Mouse (Mus musculus) limb, embryonic 12.5 days (tissue): ENCODE data around the gene Srrm4. TPM values are rescaled to one million over a fixed set of nuclear protein-coding genes. Genes with fewer than 3 reads are reported as not detected.

Experiments
- ATAC-seq: fragments of 200-750 bp; cut with Nextera tagmentation; 2 replicates; pipeline ENCODE4 v1.8.0; 2017; ENCODE audit warnings: low read depth, moderate TSS enrichment; ENCODE audit not compliant: insufficient number of reproducible peaks, insufficient read depth, low FRiP score, low TSS enrichment
- H3K27ac ChIP-seq: fragments of 300-500 bp; sonication (generic); 2 replicates; pipeline ENCODE4 v1.5.1; 2016; ENCODE audit warnings: mild to moderate bottlenecking, moderate library complexity
- H3K27me3 ChIP-seq: fragments of 300-500 bp; sonication (generic); 2 replicates; pipeline ENCODE4 v1.6.1; 2016; ENCODE audit warnings: mild to moderate bottlenecking, moderate library complexity
- H3K36me3 ChIP-seq: fragments of 300-500 bp; sonication (generic); 2 replicates; pipeline ENCODE4 v1.6.1; 2016; ENCODE audit warnings: mild to moderate bottlenecking, moderate library complexity
- H3K4me1 ChIP-seq: fragments of 300-500 bp; sonication (generic); replicated peaks from 2 replicates; pipeline ENCODE4 v1.6.1; 2016
- H3K4me2 ChIP-seq: fragments of 300-500 bp; sonication (generic); 2 replicates; pipeline ENCODE4 v1.6.1; 2016; ENCODE audit warnings: mild to moderate bottlenecking, moderate library complexity
- H3K4me3 ChIP-seq: fragments of 300-500 bp; sonication (generic); replicated peaks from 2 replicates; pipeline ENCODE4 v1.5.1; 2016; ENCODE audit warnings: mild to moderate bottlenecking
- H3K9ac ChIP-seq: fragments of 300-500 bp; sonication (generic); replicated peaks from 2 replicates; pipeline ENCODE4 v1.6.1; 2016; ENCODE audit warnings: mild to moderate bottlenecking, moderate library complexity
- H3K9me3 ChIP-seq: fragments of 300-500 bp; sonication (generic); 2 replicates; pipeline ENCODE4 v1.6.1; 2016; ENCODE audit warnings: mild to moderate bottlenecking, moderate library complexity
- WGBS: fragments of 180-500 bp; shearing (Covaris S2); methylation state at CpG from one replicate; pipeline ENCODE4 v1.1.7; 2016; 5-methylcytosine and 5-hydroxymethylcytosine counted together
- polyA plus RNA-seq: library from polyadenylated mRNA; unstranded; fragments of >200 nt; fragmentation: Nextera tagmentation; extraction: Ambion mirVana; gene quantifications from 2 replicates; pipeline ENCODE4 v1.2.1, GENCODE M21; 2016

Srrm4 gene
- polyA plus RNA-seq, 1 experiment from 2014 or later = 0.09 TPM

DNA sequence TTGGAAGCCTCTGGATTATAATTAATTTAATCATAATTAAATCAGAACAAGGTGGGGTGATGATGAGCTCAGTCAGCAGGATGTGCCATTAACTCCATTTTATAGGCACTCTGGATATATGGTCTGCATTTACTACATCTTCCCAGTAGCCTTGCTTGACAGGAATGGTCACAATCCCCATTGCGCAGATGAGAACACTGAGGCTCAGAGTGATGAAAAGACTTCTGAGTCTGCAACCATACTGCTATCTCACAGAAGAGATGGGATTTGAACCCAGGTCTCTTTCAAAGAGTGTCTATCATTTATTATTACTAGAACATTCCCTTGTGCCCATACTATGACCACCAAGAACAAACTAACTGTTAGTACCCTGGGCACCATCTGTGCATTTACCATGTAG is 171.4 kb downstream of the Srrm4 start:
- H3K9me3 ChIP-seq = no peaks in the 10 kb centered on the region
- 97% methylated on average over 1 of the region's 1 CpGs for WGBS
- H3K27me3 ChIP-seq = peaks cover 4% of the 10 kb centered on the region; the same call in 1 of the 2 replicates
- H3K36me3 ChIP-seq = no peaks in the 10 kb centered on the region
- no peak for ATAC-seq
- H3K4me1 ChIP-seq = peaks cover 58% of the 10 kb centered on the region
- peak overlapping the region; percentile 15; the same call in 1 of the 2 replicates for H3K4me3 ChIP-seq
- H3K4me2 ChIP-seq = peak overlapping the region; percentile 36
- peak overlapping the region; percentile 80 for H3K27ac ChIP-seq
- no peak overlapping the region for H3K9ac ChIP-seq

DNA sequence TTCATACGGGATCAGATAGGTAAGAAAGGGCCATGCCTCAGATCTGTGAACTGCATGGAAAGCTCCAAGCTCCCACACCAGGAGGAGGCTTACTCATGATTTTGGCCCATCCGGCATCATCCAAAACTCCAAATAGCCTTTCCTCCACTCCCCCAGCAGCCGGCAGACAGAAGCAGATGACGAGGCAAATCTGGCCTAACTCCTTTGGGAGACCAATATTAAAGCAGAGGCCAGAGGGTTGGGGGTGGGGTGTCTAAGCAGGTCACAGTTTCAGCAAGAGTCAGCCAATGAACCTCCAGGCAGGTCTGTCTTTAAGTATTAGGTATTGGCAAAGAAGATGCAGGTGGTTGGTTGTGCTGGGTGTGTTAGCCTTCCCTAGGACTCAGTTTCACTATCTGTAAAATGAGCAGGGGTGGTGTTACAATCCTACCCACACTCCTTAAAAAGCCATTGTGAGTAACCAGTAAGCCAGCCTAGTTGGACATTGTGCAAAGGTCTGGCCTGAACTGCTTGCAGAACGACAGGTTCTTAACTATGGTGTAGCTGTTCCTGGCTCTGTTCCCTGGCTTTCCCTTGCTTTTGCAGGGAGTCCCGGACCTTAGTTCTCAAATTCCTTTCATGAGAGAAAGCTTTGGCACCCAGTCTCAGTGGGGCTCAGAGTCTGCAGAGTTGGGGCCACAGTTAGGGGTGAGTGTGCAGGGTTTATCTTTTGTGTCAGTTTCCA is 172.1 kb downstream of the Srrm4 start:
- Histone ChIP-seq H3K27ac (no peak overlapping the region), H3K27me3 (peaks cover 4% of the 10 kb centered on the region; the same call in 1 of the 2 replicates), H3K9me3 (no peaks in the 10 kb centered on the region), H3K4me3 (no peak overlapping the region), H3K4me1 (peaks cover 56% of the 10 kb centered on the region), H3K9ac (no peak overlapping the region), H3K4me2 (no peak overlapping the region), H3K36me3 (0 out of 2 replicates have a peak, but pooled peaks cover 3% of the 10 kb centered on the region)
- no peak for ATAC-seq
- WGBS = 57% methylated on average over 6 of the region's 6 CpGs

DNA sequence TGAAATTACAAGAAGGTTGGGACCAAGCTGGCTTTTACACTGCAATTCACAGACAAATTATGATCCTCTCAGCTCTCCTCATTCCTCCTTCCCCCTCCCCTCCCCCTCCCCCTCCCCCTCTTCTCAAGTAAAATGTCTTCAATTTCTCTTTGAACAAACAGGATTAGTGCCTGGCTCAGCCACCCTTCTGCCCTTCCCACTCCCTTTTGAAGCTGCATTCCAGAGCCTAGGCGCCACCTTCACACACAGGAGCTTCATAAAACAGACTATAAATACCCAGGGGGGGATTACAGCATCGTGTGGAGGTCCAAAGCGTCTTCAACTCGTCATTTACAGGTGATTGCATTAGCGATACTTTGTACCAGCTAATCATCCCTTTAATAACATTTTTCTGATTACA is 175.4 kb downstream of the Srrm4 start:
- H3K36me3 ChIP-seq = 0 out of 2 replicates have a peak, but pooled peaks cover 3% of the 10 kb centered on the region
- H3K9me3 ChIP-seq = no peaks in the 10 kb centered on the region
- H3K4me2 ChIP-seq = no peak overlapping the region
- H3K4me1 ChIP-seq = peaks cover 32% of the 10 kb centered on the region
- no peaks in the 10 kb centered on the region for H3K27me3 ChIP-seq
- H3K4me3 ChIP-seq = no peak overlapping the region
- peak overlapping the region; percentile 36; the same call in 1 of the 2 replicates for H3K27ac ChIP-seq
- WGBS = 4% methylated on average over 5 of the region's 5 CpGs
- H3K9ac ChIP-seq = no peak overlapping the region
- no peak for ATAC-seq

DNA sequence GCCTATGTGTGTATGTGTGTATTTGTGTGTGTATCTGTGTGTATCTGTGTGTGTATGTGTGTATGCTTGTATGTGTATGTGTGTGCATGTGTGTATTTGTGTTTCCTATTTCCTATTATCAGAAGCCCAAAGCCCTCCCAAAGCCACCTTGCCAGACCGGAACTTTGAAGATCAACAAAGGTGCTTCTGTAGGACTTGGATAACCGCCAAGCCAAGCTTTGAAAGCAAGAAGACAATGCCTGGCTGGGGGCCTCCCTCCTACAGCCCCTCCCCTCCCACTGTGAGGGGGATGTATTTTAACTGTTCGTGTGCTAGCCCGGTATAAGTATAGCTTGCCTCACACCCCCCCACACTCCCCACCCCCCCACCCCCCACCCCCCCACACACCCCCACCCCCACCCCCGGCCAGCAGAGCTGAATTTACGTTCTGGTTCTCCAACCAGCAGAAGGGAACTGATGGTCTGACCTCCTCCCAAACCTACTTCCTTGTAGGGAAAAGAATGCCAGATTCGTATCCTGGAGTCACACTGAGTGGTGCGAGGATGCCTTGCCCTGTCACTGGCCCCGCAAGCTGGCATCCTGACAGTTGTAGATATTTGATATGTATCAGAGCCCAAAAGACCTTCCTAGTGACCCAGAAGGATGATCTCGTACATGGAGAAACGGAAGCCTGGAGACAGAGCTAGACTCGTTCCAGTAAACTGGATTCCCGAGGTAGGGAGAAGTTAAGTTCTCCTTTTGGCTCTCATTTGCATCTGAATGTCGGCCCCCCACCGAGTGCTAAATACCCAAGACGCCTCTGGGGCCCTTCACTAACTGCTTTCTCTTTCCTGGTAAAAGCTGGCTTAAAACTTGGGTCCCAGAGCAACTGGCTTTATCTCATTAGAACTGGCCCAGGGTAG is 181.7 kb downstream of the Srrm4 start:
- 0 out of 2 replicates have a peak, but pooled peaks cover 3% of the 10 kb centered on the region for H3K36me3 ChIP-seq
- H3K9me3 ChIP-seq = no peaks in the 10 kb centered on the region
- no peak overlapping the region for H3K4me3 ChIP-seq
- peak overlapping the region; percentile 17; the same call in 1 of the 2 replicates for H3K4me2 ChIP-seq
- no peaks in the 10 kb centered on the region for H3K27me3 ChIP-seq
- no peak overlapping the region for H3K27ac ChIP-seq
- no peak overlapping the region for H3K9ac ChIP-seq
- H3K4me1 ChIP-seq = peaks cover 26% of the 10 kb centered on the region
- ATAC-seq = no peak
- 13% methylated on average over 16 of the region's 16 CpGs for WGBS

DNA sequence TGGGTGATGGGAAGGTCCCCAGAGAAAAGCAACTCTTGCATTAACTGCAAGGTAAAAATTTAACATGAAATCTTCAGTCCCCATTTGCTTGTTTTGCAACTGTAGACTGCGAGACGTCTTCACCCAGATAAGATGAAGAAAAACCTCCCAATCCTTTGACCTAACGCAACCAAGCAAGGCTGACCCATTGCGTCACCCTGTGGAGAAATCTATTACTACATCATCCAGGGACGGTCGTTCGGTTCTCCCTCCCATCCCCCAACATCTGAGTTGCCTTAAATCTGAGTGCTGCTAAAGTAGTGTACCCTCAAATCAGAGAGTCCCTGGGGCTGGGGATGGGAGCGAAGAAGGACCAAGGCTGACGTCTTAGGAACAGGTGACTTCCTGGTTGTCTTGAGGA is 182.7 kb downstream of the Srrm4 start:
- H3K4me3 ChIP-seq = no peak overlapping the region
- peaks cover 26% of the 10 kb centered on the region for H3K4me1 ChIP-seq
- no peak for ATAC-seq
- H3K9ac ChIP-seq = no peak overlapping the region
- no peaks in the 10 kb centered on the region for H3K9me3 ChIP-seq
- no peak overlapping the region for H3K4me2 ChIP-seq
- WGBS = 69% methylated on average over 9 of the region's 9 CpGs
- no peaks in the 10 kb centered on the region for H3K27me3 ChIP-seq
- no peak overlapping the region for H3K27ac ChIP-seq
- no peaks in the 10 kb centered on the region for H3K36me3 ChIP-seq

DNA sequence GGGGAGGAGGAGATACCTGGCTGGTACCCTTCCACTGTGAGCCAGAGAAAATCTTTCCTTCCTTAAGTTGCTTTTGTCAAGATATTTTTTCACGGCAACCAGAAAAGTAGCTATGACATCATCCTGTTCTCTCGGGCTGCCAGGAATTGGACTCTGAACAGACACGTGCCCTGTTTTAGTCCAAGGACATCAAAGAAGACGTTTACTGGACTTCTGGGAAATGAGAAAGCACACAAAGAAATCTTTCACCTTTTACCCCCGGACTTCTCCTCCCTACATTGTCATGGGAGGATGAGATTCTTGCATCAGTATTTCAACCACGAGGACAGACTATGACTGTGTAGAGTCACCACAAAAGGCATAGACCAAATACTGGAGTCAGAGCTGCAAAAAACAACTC is 183.7 kb downstream of the Srrm4 start:
- Histone ChIP-seq H3K4me3 (no peak overlapping the region), H3K27me3 (no peaks in the 10 kb centered on the region), H3K27ac (0 out of 2 replicates have a peak overlapping the region, but pooled peaks have one; percentile 7), H3K4me1 (peaks cover 26% of the 10 kb centered on the region), H3K4me2 (no peak overlapping the region), H3K9ac (no peak overlapping the region), H3K9me3 (no peaks in the 10 kb centered on the region), H3K36me3 (no peaks in the 10 kb centered on the region)
- 56% methylated on average over 6 of the region's 6 CpGs for WGBS
- no peak for ATAC-seq

DNA sequence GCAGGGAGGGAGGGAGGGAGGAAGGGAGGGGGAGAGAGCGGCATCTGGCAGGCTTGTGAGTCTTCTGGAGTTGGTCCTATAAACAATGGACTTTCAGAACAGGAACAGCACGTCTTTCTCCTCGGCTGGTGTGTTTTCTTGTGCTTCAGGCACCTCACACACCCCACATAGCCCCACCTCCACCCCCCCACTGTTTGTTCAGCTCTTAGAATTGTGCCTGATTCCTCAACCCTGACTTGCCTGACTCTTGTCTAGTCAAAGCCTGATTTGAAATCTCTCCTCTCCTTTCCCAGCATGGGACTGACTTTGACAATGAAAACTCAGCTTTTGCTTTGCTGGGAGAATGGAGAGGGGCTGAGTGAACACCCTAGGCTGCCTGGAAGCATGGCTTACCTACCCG is 184.3 kb downstream of the Srrm4 start:
- H3K4me1 ChIP-seq = peaks cover 26% of the 10 kb centered on the region

DNA sequence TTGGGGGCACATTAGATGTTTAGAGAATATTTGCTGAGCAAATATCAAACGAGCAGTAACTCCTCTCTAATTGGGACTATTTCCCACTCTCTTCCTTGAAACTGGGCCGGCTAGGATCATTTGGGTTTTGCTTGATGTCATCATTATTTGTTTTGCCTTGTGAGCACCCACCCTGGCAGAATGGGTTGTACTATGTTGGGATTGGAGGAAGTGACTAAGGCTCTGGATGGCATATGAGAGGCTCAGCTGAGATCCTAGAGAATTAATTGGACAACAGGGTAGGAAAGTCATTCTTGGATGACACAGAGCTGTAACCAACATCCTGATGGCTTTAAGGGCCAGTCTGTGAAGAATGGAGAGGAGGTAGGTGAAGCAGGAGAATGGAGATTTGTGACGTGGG is 185.1 kb downstream of the Srrm4 start:
- no peak overlapping the region for H3K4me3 ChIP-seq
- H3K27me3 ChIP-seq = no peaks in the 10 kb centered on the region
- H3K9me3 ChIP-seq = no peaks in the 10 kb centered on the region
- no peak overlapping the region for H3K27ac ChIP-seq
- no peak overlapping the region for H3K9ac ChIP-seq
- H3K36me3 ChIP-seq = no peaks in the 10 kb centered on the region
- H3K4me2 ChIP-seq = no peak overlapping the region
- WGBS = 74% methylated on average over 3 of the region's 3 CpGs
- peaks cover 26% of the 10 kb centered on the region for H3K4me1 ChIP-seq
- ATAC-seq = no peak

More for the DNA sequence above, 184.3 kb downstream of the Srrm4 start:
- H3K36me3 ChIP-seq = no peaks in the 10 kb centered on the region
- H3K27me3 ChIP-seq = no peaks in the 10 kb centered on the region
- no peak overlapping the region for H3K4me3 ChIP-seq
- WGBS = 32% methylated on average over 4 of the region's 4 CpGs
- H3K9me3 ChIP-seq = no peaks in the 10 kb centered on the region
- no peak overlapping the region for H3K9ac ChIP-seq
- H3K27ac ChIP-seq = no peak overlapping the region
- H3K4me2 ChIP-seq = no peak overlapping the region
- no peak for ATAC-seq

DNA sequence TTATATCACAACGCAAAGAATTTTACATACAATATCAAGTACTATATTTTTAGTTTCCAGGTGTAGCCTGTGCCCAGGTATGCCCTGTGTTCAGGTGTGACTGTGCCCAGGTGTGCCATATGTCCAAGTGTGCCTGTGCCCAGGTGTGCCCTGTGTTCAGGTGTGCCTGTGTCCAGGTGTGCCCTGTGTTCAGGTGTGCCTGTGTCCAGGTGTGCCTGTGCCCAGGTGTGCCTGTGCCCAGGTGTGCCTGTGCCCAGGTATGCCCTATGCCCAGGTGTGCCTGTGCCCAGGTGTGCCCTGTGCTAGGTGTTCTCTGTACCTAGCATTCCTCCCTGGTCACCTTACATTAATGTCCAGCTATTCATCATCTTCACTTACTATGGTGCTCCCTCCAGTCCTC is 185.7 kb downstream of the Srrm4 start:
- Histone ChIP-seq H3K27ac (no peak overlapping the region), H3K27me3 (no peaks in the 10 kb centered on the region), H3K4me2 (no peak overlapping the region), H3K9ac (no peak overlapping the region), H3K4me1 (peaks cover 26% of the 10 kb centered on the region), H3K9me3 (no peaks in the 10 kb centered on the region), H3K36me3 (no peaks in the 10 kb centered on the region), H3K4me3 (no peak overlapping the region)
- WGBS = 91% methylated on average over 1 of the region's 1 CpGs
- ATAC-seq = no peak

DNA sequence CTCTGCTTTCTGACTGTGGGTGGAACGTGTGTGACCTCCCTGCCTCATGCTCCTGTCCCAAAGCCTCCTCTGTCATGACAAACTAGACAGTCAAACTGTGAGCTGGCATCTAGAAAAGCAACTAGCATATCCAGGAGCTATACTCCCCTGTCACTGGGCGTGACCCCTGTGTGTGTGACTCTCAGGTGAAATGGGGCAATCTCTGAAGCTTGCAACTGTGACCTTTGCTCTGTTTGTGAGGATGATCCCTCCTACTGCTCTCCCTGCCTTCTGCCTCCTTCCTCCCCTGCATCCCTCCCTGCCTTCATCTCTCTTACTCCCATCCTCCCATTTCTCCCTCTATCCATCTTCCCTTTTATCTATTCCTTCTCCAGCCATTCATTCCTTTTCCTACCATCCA is 187.6 kb downstream of the Srrm4 start:
- 86% methylated on average over 2 of the region's 2 CpGs for WGBS
- no peak overlapping the region for H3K4me3 ChIP-seq

DNA sequence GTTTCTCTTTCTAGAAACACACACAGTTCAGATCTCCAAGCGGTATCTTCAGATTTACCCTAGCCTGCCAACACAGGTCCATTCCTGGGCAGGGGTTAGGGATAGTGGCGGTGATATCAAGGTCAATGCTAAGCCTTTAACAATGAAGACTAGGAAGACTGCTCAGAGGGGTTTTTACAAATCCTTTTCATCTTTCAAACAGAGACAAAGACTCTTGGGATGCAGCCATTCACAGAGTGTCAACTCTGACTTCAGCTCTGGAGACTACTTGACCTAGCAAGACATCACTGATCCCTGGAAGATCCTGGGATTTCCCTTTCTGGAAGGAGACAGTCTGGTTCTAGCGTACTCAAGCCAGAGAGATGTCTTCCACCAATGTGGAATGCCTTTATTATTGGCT is 190.8 kb downstream of the Srrm4 start:
- H3K4me3 ChIP-seq = no peak overlapping the region
- ATAC-seq = no peak
- no peaks in the 10 kb centered on the region for H3K9me3 ChIP-seq
- no peaks in the 10 kb centered on the region for H3K27me3 ChIP-seq
- H3K27ac ChIP-seq = no peak overlapping the region
- no peak overlapping the region for H3K9ac ChIP-seq
- no peaks in the 10 kb centered on the region for H3K4me1 ChIP-seq
- H3K4me2 ChIP-seq = no peak overlapping the region
- WGBS = 95% methylated on average over 3 of the region's 3 CpGs
- H3K36me3 ChIP-seq = no peaks in the 10 kb centered on the region

More for the DNA sequence above, 187.6 kb downstream of the Srrm4 start:
- Histone ChIP-seq H3K27ac (no peak overlapping the region), H3K27me3 (no peaks in the 10 kb centered on the region), H3K36me3 (no peaks in the 10 kb centered on the region), H3K9me3 (no peaks in the 10 kb centered on the region), H3K4me1 (peaks cover 11% of the 10 kb centered on the region; the same call in 1 of the 2 replicates), H3K4me2 (no peak overlapping the region), H3K9ac (no peak overlapping the region)
- no peak for ATAC-seq
